Mouse (Mus musculus) embryonic facial prominence, embryonic 15.5 days (tissue): ENCODE measurements around the gene Mocs3. TPM values are rescaled to one million over a fixed set of nuclear protein-coding genes. Genes with fewer than 3 reads are reported as not detected.
A peak's percentile ranks its signal among the peaks of the same experiment; 100 is the strongest.

Experiments used
- ATAC-seq: fragments of 200-750 bp; cut with Nextera tagmentation; 2 replicates; pipeline ENCODE4 v1.8.0; 2017; ENCODE audit warnings: low read depth, moderate TSS enrichment; ENCODE audit not compliant: insufficient number of reproducible peaks, low FRiP score, low TSS enrichment
- H3K27ac ChIP-seq: fragments of 300-500 bp; sonication (generic); replicated peaks from 2 replicates; pipeline ENCODE4 v1.5.1; 2015; ENCODE audit warnings: mild to moderate bottlenecking, inconsistent platforms
- H3K27me3 ChIP-seq: fragments of 300-500 bp; sonication (generic); 2 replicates; pipeline ENCODE4 v1.6.1; 2015; ENCODE audit warnings: inconsistent platforms
- H3K36me3 ChIP-seq: fragments of 300-500 bp; sonication (generic); 2 replicates; pipeline ENCODE4 v1.6.1; 2015; ENCODE audit warnings: mild to moderate bottlenecking, inconsistent platforms
- H3K4me1 ChIP-seq: fragments of 300-500 bp; sonication (generic); 2 replicates; pipeline ENCODE4 v1.6.1; 2015; ENCODE audit warnings: inconsistent platforms
- H3K4me2 ChIP-seq: fragments of 300-500 bp; sonication (generic); replicated peaks from 2 replicates; pipeline ENCODE4 v1.6.1; 2015; ENCODE audit warnings: mild to moderate bottlenecking, inconsistent platforms
- H3K4me3 ChIP-seq: fragments of 300-500 bp; sonication (generic); replicated peaks from 2 replicates; pipeline ENCODE4 v1.5.1; 2015; ENCODE audit warnings: mild to moderate bottlenecking, inconsistent platforms
- H3K9ac ChIP-seq: fragments of 300-500 bp; sonication (generic); 2 replicates; pipeline ENCODE4 v1.6.1; 2015; ENCODE audit warnings: inconsistent platforms
- H3K9me3 ChIP-seq: fragments of 300-500 bp; sonication (generic); replicated peaks from 2 replicates; pipeline ENCODE4 v1.6.1; 2016; ENCODE audit warnings: inconsistent platforms
- WGBS: fragments of 180-500 bp; shearing (Covaris S2); methylation state at CpG from one replicate; pipeline ENCODE4 v1.1.7; 2015; 5-methylcytosine and 5-hydroxymethylcytosine counted together
- polyA plus RNA-seq: library from polyadenylated mRNA; unstranded; fragments of >200 nt; fragmentation: Nextera tagmentation; extraction: Ambion mirVana; gene quantifications from 2 replicates; pipeline ENCODE4 v1.2.1, GENCODE M21; 2015

Gene Mocs3
- 8.0 and 8.8 TPM in 2 replicates for polyA plus RNA-seq

DNA sequence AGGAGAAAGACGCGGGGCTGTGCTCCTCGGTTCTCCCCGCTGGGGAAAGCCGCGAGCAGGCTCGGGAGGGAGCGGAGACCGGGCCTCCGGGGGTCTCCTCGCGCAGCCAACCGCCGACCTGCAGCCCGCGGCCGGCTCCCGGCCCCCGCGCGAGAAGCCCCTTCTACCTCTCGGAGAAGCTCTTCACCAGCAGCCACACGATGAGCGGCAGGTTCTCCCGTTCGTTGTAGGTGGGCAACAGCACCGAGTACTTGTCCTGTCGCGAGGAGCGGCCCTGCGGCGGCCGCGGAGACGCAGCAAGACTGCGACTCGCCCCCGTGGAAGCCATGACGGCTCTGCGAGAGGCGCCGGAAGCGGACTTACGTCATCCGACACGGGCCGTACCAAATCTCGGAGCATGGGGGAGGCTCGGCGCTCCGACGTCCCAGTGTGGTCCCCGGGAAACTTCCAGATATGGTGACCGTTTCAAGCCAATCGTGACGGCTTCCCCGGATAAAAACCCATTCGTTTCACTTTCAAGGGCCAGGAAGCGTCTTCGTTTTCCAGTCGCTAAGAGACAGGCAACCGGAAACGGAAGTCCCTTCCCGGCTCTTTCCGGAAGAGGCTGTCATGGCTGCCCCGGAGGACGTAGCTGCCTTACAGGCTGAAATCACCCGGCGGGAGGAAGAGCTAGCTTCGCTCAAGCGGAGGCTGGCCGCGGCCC is at the start of gene Mocs3, which contains the start of the genes Gm20716 and Dpm1:
Gene Mocs3 (plus strand): TSS at position 597 of the 703 bp plus-strand sequence.
Gene Gm20716 (minus strand): TSS at position 339 of the 703 bp plus-strand sequence.
Gene Dpm1 (minus strand): TSS at position 566 of the 703 bp plus-strand sequence.
- under 1% methylated on average over 73 of the region's 73 CpGs for WGBS
- peaks cover 34% of the 10 kb centered on the region for H3K36me3 ChIP-seq
- peak within 1 kb of the TSS; percentile 96 for H3K9ac ChIP-seq
- H3K4me1 ChIP-seq: peaks cover 31% of the 10 kb centered on the region
- H3K4me3 ChIP-seq: peak within 1 kb of the TSS; percentile 99
- no peaks in the 10 kb centered on the region for H3K9me3 ChIP-seq
- H3K27me3 ChIP-seq: no peaks in the 10 kb centered on the region
- peak within 1 kb of the TSS; percentile 95 for H3K27ac ChIP-seq
- H3K4me2 ChIP-seq: peak within 1 kb of the TSS; percentile 98
- peak; percentile 81 for ATAC-seq

DNA sequence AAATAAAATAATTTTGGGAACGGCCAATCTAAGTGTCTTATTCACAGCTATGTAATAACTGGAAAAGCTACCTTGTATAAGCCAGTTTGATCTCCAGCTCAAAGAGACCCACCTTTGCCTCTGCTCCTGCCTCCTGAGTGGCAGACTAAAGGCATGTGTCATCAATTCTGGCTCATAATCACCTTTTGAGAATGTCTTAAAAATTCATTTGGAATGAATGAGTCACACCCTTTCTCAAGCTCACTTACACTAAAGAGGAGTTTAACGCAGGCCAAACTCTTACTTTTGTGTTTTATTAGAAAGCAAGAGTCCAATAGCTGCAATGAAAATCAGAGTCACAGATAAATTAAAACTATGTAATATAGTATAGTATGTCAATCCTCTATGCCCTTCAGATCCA is 38.6 kb upstream of the Mocs3 start:
- Histone ChIP-seq H3K4me2 (no peak overlapping the region), H3K27ac (no peak overlapping the region), H3K4me3 (no peak overlapping the region), H3K27me3 (no peaks in the 10 kb centered on the region), H3K4me1 (peaks cover 48% of the 10 kb centered on the region), H3K36me3 (peaks cover 21% of the 10 kb centered on the region), H3K9me3 (no peaks in the 10 kb centered on the region), H3K9ac (no peak overlapping the region)
- no peak for ATAC-seq
- WGBS: 81% methylated on average over 2 of the region's 2 CpGs

DNA sequence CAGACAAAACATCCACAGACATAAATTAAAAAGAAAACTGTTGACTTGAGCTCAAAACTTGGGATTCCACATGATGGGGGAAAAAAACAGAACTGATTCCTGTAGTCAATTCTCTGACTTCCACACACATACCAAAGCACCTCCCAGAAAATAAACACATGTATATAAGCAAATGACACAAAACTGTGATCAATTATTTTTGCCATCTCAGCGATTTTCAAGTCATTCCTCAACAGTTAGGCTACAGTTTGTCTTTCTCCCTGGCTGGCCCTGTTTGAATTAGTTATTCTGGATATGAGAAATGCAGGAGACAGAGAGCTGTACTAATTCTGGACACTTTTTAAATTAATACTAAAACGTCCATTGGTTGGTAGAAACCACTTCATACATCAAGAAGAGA is 36.7 kb upstream of the Mocs3 start:
- peaks cover 13% of the 10 kb centered on the region for H3K36me3 ChIP-seq
- H3K27ac ChIP-seq: no peak overlapping the region
- H3K4me3 ChIP-seq: no peak overlapping the region
- 71% methylated on average over 2 of the region's 2 CpGs for WGBS
- H3K9ac ChIP-seq: no peak overlapping the region
- ATAC-seq: no peak
- no peak overlapping the region for H3K4me2 ChIP-seq
- peaks cover 51% of the 10 kb centered on the region for H3K4me1 ChIP-seq
- H3K27me3 ChIP-seq: no peaks in the 10 kb centered on the region
- no peaks in the 10 kb centered on the region for H3K9me3 ChIP-seq

DNA sequence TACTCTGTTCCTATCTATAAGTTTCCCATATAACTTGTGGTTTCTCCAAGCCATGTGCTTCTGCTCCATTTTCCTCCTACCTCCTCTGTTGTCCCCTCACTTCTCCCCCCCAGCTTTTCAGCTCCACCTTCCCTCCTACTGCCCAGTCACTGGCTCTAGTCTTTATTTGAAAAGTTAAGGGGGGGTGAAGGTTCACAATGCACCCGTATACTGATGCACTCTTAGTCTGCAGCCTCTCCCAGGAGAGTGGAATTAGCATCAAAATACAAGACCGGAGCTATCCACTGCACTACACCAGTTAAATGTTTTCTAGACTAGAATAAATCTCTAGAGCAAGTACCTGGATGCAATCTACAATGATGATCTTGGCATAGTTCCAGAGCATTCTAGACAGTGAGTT is 34.7 kb upstream of the Mocs3 start:
- Histone ChIP-seq H3K4me2 (no peak overlapping the region), H3K27me3 (no peaks in the 10 kb centered on the region), H3K9me3 (no peaks in the 10 kb centered on the region), H3K9ac (no peak overlapping the region), H3K4me1 (peaks cover 47% of the 10 kb centered on the region), H3K4me3 (no peak overlapping the region), H3K36me3 (peaks cover 10% of the 10 kb centered on the region), H3K27ac (no peak overlapping the region)
- WGBS: 59% methylated on average over 2 of the region's 2 CpGs
- no peak for ATAC-seq

DNA sequence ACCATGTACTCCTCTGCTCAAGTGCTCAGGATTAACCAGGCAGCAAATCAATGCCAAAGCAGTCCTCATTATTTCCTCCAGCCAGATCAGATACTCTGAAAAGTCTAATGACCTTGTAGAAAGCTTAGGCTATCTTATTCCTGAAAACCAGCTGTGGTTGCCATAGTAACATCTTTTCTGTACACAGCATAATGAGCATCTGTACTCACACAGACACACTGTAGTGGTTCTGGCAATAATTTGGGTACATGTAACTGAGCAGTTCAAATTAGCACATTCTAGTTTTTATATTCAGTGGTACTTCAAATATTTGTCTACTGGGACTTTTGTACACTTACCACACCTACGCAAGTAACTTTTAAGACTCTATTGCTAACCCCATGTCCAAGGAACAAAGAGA is 32.0 kb upstream of the Mocs3 start:
- peaks cover 16% of the 10 kb centered on the region for H3K36me3 ChIP-seq
- peaks cover 34% of the 10 kb centered on the region for H3K4me1 ChIP-seq
- H3K9me3 ChIP-seq: no peaks in the 10 kb centered on the region
- H3K27ac ChIP-seq: no peak overlapping the region
- no peaks in the 10 kb centered on the region for H3K27me3 ChIP-seq
- 88% methylated on average over 1 of the region's 1 CpGs for WGBS
- no peak overlapping the region for H3K4me2 ChIP-seq
- H3K4me3 ChIP-seq: no peak overlapping the region
- H3K9ac ChIP-seq: no peak overlapping the region
- ATAC-seq: no peak

DNA sequence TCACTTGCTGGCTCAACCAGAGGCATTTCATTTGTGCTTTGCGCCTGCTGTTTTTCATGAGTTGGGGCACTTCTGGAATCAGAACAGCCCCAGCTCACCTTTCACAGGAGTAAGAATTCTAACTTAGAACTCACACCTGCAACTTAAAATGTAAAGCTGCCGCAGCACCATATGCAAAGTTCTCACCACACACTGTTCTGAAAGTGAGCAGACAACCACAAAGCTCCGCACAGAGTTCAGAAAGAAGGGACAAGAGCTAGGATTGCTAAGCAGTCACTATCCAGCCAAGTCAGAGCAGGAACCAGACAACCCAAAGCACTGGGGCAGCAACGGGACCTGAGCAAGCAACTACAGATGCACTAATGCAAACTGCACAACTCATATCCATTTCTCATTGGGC is 30.9 kb upstream of the Mocs3 start:
- peaks cover 39% of the 10 kb centered on the region for H3K4me1 ChIP-seq
- ATAC-seq: no peak
- H3K27me3 ChIP-seq: no peaks in the 10 kb centered on the region
- no peaks in the 10 kb centered on the region for H3K9me3 ChIP-seq
- no peak overlapping the region for H3K9ac ChIP-seq
- H3K4me2 ChIP-seq: no peak overlapping the region
- H3K27ac ChIP-seq: 0 out of 2 replicates have a peak overlapping the region, but pooled peaks have one; percentile 7
- H3K36me3 ChIP-seq: peaks cover 16% of the 10 kb centered on the region
- WGBS: 78% methylated on average over 4 of the region's 4 CpGs
- no peak overlapping the region for H3K4me3 ChIP-seq

DNA sequence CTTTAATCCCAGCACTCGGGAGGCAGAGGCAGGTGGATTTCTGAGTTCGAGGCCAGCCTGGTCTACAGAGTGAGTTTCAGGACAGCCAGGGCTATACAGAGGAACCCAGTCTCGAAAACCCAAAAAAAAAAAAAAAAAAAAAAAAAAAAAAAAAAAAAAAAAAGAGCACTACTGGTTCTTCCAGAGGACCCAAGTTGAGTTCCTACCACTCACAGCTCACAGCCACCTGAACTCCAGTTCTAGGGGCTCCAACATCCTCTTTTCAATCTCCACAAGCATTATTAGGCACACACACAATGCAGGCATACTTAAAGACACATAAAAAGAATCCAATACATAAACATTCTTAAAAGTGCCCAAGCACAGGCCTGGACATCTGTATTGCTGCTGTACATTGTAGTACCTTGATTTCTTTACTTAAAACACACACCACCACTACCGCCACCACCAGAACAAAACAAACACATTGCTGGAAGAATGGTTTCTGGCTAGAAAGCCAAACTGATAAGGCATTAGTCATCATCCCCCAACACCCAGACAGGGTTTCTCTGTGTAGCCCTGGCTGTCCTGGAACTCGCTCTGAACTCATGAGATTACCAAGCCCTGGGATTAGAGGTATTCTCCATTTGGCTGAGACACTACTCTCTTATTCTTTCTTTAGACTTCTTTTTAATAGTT is 30.3 kb upstream of the Mocs3 start:
- 71% methylated on average over 5 of the region's 5 CpGs for WGBS
- peaks cover 41% of the 10 kb centered on the region for H3K4me1 ChIP-seq
- no peak overlapping the region for H3K27ac ChIP-seq
- no peaks in the 10 kb centered on the region for H3K27me3 ChIP-seq
- H3K9ac ChIP-seq: no peak overlapping the region
- peaks cover 16% of the 10 kb centered on the region for H3K36me3 ChIP-seq
- no peak overlapping the region for H3K4me3 ChIP-seq
- ATAC-seq: no peak
- H3K4me2 ChIP-seq: no peak overlapping the region
- no peaks in the 10 kb centered on the region for H3K9me3 ChIP-seq

DNA sequence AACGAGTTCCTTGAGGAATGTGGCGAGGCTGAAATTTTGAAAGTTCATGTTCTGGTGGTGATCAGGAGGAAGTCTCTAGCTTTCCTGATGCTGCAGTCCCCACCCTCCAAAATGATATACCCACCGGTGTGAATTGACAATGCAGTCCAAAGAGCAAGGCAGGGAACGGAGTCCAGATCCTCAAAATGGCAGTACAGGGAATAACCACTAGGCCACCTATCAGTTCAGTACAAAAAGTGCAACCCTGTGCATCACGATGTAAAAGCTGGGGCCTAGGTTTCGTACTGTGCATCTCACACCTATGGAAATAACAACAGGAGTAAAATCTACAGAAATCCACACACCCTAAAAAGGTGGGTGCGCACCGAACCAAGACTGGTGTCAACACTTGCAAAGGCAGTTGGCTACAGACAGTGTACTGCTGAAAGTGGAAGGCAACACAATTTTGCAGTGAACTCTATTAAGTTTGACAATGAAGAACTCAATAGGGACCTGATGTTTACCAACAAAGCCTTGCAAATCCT is 25.9 kb upstream of the Mocs3 start:
- Histone ChIP-seq H3K27me3 (no peaks in the 10 kb centered on the region), H3K4me3 (peak overlapping the region; percentile 87), H3K9me3 (no peaks in the 10 kb centered on the region), H3K36me3 (peaks cover 20% of the 10 kb centered on the region), H3K4me2 (peak overlapping the region; percentile 67), H3K9ac (no peak overlapping the region), H3K27ac (no peak overlapping the region), H3K4me1 (peaks cover 30% of the 10 kb centered on the region)
- 76% methylated on average over 8 of the region's 8 CpGs for WGBS
- ATAC-seq: no peak

DNA sequence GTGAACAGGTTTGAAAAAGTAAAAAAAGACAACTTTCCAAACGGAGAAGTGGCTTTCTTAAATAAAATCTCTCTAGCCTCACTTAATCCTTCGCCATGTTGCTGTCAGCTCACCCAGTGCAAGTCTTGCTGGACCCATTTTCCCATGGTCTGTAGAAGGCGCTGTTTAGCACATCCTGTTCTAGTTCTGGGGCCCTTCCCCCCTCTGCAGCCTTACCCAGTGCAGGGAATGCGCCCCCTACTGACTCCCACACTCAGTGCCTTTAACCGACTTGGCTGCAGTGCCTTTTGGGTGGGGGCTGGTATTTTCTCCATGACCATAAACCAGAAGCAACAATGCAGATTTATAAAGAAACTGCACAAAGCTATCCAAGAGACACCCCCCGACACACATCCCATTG is 25.2 kb upstream of the Mocs3 start:
- peak; percentile 47 for ATAC-seq
- Histone ChIP-seq H3K9ac (peak overlapping the region; percentile 100), H3K4me2 (peak overlapping the region; percentile 67), H3K27ac (peak overlapping the region; percentile 99), H3K9me3 (no peaks in the 10 kb centered on the region), H3K4me1 (peaks cover 25% of the 10 kb centered on the region), H3K36me3 (peaks cover 24% of the 10 kb centered on the region), H3K4me3 (peak overlapping the region; percentile 87), H3K27me3 (no peaks in the 10 kb centered on the region)
- WGBS: 2% methylated on average over 6 of the region's 6 CpGs

DNA sequence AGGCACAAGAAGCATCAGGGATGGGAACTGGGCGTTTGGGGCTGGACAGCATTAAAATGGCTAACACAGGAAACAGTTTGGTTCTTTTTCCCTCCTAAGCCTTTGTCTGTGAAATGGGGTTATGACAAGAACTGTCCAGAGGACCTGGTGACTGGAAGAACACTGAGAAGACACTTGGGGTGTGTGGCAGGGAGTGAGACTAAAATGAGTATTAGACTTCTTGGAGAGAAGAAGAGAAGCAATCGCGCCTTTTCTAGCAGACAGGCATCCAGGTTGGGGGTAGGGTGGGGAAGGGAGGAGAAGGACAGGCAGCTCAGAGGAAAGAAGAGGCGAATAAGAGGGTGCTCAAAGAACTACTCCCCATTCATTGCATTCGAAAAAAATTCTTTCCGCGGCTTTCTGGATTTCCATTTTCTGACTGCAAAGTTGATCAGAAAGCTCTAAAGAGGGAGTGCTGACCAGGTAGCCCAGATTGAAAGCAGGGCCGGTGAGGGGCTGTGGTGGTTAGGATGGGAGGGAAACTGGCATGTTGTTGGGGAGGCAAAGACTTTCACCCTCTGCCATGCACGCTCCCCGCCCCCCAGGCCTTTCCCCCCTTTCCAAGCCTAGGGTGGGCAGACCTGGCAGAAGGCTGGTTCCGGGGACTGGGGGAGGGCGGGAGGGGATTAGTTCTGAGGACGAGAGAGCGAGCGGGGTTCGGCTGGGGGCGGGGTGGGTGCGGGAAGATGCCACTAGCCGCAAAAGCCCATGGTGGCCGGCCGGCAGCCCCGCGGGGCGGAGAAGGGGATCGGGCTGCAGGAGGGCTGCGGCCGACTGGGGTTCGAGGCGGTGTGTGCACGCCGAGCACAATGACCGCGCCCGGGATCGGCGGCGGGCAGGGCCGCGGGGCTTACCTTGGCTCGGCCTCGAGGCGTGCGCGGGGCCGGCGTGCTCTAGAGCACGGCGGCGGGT is 24.5 kb upstream of the Mocs3 start:
- peak overlapping the region; percentile 99 for H3K27ac ChIP-seq
- peak overlapping the region; percentile 67 for H3K4me2 ChIP-seq
- no peaks in the 10 kb centered on the region for H3K9me3 ChIP-seq
- peaks cover 19% of the 10 kb centered on the region for H3K4me1 ChIP-seq
- H3K4me3 ChIP-seq: peak overlapping the region; percentile 87
- peak overlapping the region; percentile 100 for H3K9ac ChIP-seq
- under 1% methylated on average over 43 of the region's 49 CpGs for WGBS
- no peaks in the 10 kb centered on the region for H3K27me3 ChIP-seq
- peak; percentile 16 for ATAC-seq
- H3K36me3 ChIP-seq: peaks cover 29% of the 10 kb centered on the region
